Mouse (Mus musculus) liver, embryonic 12.5 days (tissue): ENCODE data around the gene Hnrnph1. TPM values are rescaled to one million over a fixed set of nuclear protein-coding genes. Genes with fewer than 3 reads are reported as not detected.
"Not testable (repeated sequence)": the region's sequence is repeated elsewhere in the genome, so short reads cannot be mapped to it uniquely, and the experiment has no call there.

Experiments used
- ATAC-seq: fragments of 200-750 bp; cut with Nextera tagmentation; 2 replicates; pipeline ENCODE4 v1.8.0; 2017; ENCODE audit warnings: moderate number of reproducible peaks, mild to moderate bottlenecking, moderate library complexity
- H3K27ac ChIP-seq: fragments of 300-500 bp; sonication (generic); 2 replicates; pipeline ENCODE4 v1.5.1; 2016; ENCODE audit warnings: mild to moderate bottlenecking
- H3K27me3 ChIP-seq: fragments of 300-500 bp; sonication (generic); replicated peaks from 2 replicates; pipeline ENCODE4 v1.6.1; 2016; ENCODE audit warnings: mild to moderate bottlenecking, moderate library complexity
- H3K36me3 ChIP-seq: fragments of 300-500 bp; sonication (generic); 2 replicates; pipeline ENCODE4 v1.6.1; 2016; ENCODE audit warnings: mild to moderate bottlenecking, moderate library complexity
- H3K4me1 ChIP-seq: fragments of 300-500 bp; sonication (generic); 2 replicates; pipeline ENCODE4 v1.6.1; 2016
- H3K4me2 ChIP-seq: fragments of 300-500 bp; sonication (generic); 2 replicates; pipeline ENCODE4 v1.6.1; 2016; ENCODE audit warnings: mild to moderate bottlenecking, moderate library complexity
- H3K4me3 ChIP-seq: fragments of 300-500 bp; sonication (generic); 2 replicates; pipeline ENCODE4 v1.5.1; 2016; ENCODE audit warnings: mild to moderate bottlenecking, moderate library complexity
- H3K9ac ChIP-seq: fragments of 300-500 bp; sonication (generic); 2 replicates; pipeline ENCODE4 v1.6.1; 2016; ENCODE audit warnings: mild to moderate bottlenecking, moderate library complexity
- H3K9me3 ChIP-seq: fragments of 300-500 bp; sonication (generic); replicated peaks from 2 replicates; pipeline ENCODE4 v1.6.1; 2016; ENCODE audit warnings: mild to moderate bottlenecking, moderate library complexity
- WGBS: fragments of 180-500 bp; shearing (Covaris S2); methylation state at CpG from one replicate; pipeline ENCODE4 v1.1.7; 2016; ENCODE audit not compliant: insufficient replicate concordance; 5-methylcytosine and 5-hydroxymethylcytosine counted together
- polyA plus RNA-seq: library from polyadenylated mRNA; unstranded; fragments of >200 nt; fragmentation: Nextera tagmentation; extraction: Ambion mirVana; gene quantifications from 2 replicates; pipeline ENCODE4 v1.2.1, GENCODE M21; 2016

The Hnrnph1 gene
- polyA plus RNA-seq, 1 experiment from 2014 or later: 160 TPM

DNA sequence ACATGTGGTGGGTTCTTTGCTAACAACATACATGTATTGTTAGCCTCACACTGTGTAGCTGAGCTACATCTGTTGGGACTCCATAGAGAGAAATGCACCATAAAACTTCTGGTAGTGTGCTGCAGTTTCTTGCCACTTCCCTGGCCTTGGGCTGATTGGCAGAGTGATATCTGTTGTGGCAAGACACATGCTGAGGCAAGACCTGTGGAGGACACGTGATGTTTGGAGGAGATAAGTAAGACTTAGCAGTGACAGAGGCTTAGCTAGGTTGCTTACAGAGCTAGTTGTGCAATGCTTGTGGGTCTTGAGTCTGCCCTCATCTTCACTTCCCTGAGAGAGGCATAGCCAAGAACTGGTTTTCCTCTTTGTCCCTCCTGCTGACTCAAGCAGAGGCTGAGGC, 21.4 kb upstream of the Hnrnph1 start:
- Histone ChIP-seq H3K4me3 (no peak overlapping the region), H3K36me3 (no peaks in the 10 kb centered on the region), H3K4me2 (no peak overlapping the region), H3K27me3 (peaks cover 29% of the 10 kb centered on the region), H3K9ac (no peak overlapping the region), H3K9me3 (no peaks in the 10 kb centered on the region), H3K4me1 (peaks cover 19% of the 10 kb centered on the region), H3K27ac (no peak overlapping the region)
- ATAC-seq: peak; percentile 25; the same call in 1 of the 2 replicates
- 14% methylated on average over 1 of the region's 1 CpGs for WGBS

DNA sequence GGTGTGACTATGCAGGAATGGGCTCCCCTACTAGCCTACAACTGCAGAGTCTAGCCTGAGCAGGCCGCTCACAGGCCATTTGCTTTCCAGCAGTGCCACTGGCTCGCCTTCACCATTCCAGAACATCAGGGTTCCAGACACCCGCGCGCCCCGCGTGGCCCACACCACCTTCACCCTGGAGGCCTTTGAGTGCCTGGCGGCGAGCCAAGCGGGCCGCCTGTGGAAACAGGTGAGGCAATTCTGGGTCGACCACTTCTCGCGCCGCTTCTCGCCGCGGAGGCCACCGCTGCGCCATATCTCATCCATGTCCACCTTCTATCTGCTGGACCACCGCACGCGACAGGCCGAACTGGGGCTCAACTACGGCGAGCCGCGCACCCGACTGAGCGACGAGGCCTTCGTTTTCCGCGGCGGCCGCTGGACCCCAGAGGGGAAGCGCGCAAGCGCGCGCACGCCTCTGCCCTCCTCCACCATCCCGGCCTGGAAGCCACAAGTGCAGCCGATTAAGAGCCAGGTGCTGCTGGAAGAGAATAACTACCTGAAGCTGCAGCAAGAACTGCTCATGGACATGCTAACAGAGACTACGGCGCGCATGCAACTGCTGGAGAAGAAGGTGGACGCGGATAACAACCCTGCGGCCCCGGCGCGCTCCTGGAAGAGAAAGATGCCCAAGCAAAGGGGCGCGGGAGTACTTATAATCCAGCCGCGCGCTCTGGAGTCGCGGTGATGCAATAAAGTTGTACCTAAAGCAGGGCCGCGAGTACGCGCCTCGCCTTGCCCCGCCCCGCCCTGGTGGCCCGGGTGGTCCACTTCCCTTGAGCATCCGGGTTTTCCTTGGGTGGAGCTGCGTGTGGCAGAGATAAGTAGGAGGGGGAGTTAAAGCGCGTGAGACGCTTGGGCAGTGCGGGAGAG, 17.6 kb upstream of the Hnrnph1 start:
- 4% methylated on average over 74 of the region's 74 CpGs for WGBS
- Histone ChIP-seq H3K36me3 (no peaks in the 10 kb centered on the region), H3K4me2 (peak overlapping the region; percentile 91), H3K9ac (peak overlapping the region; percentile 66), H3K27ac (no peak overlapping the region; the same call in 1 of the 2 replicates), H3K9me3 (no peaks in the 10 kb centered on the region), H3K4me1 (peaks cover 19% of the 10 kb centered on the region), H3K27me3 (peaks cover 35% of the 10 kb centered on the region), H3K4me3 (peak overlapping the region; percentile 62)
- ATAC-seq: peak; percentile 50; the same call in 1 of the 2 replicates

DNA sequence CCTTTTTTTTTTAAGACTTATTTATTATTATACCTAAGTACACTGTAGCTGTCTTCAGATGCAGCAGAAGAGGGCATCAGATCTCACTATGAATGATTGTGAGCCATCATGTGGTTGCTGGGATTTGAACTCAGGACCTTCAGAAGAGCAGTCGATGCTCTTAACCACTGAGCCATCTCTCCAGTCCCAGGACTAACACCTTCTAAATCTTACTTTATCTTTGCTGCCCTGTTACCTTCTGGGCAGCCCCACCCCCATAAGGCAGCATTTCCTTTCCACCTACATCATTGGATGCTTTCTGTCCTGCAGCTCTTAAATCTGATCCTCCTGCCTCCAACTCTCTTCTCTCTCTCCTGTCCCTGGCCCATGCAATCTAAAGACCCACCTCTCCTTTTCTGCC, 15.5 kb upstream of the Hnrnph1 start:
- not testable (repeated sequence) for H3K4me3 ChIP-seq, H3K9ac ChIP-seq, H3K27ac ChIP-seq, H3K36me3 ChIP-seq, ATAC-seq, H3K4me2 ChIP-seq, H3K9me3 ChIP-seq
- H3K4me1 ChIP-seq: peaks cover 16% of the 10 kb centered on the region
- WGBS: 53% methylated on average over 1 of the region's 1 CpGs
- peaks cover 35% of the 10 kb centered on the region for H3K27me3 ChIP-seq

DNA sequence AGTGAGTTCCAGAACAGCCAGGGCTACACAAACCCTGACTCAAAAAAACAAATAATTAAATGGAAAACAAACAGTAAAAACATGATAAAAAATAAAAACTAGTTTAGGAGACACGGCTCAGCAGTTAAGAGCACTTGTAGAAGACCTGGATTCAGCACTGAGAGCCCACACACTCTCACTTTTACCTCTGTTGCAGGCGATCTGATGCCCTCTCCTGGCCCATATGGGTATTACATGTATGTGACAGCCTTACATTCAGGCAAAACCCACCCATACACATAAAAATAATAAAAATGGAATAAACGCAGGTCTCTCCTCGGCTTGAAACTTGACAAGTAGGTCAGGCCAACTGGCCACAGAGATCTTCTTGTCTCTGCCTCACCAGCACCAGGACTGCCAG, 12.2 kb upstream of the Hnrnph1 start:
- H3K36me3 ChIP-seq: no peaks in the 10 kb centered on the region
- H3K4me3 ChIP-seq: no peak overlapping the region
- peaks cover 17% of the 10 kb centered on the region for H3K27me3 ChIP-seq
- no peak overlapping the region for H3K9ac ChIP-seq
- no peaks in the 10 kb centered on the region for H3K9me3 ChIP-seq
- peak; percentile 55; the same call in 1 of the 2 replicates for ATAC-seq
- H3K27ac ChIP-seq: no peak overlapping the region
- no peak overlapping the region for H3K4me2 ChIP-seq
- 10% methylated on average over 4 of the region's 4 CpGs for WGBS
- H3K4me1 ChIP-seq: peaks cover 7% of the 10 kb centered on the region

DNA sequence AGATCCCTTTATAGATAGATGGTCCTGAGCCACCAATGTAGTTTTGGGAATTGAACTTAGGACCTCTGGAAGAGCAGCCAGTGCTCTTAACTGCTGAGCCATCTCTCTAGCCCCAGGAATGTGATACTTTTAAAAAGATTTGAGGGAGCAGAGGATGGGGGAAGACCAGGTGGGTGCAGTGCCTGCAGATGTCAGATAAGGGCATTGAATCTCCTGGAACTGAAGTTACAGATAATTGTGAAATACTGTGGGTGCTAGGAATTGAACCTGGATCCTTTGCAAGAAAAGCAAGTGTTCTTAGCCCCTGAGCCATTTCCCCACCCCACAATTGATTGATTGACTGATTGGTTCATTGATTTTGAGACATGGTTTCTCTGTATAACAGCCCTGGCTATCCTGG, 11.5 kb upstream of the Hnrnph1 start:
- no peaks in the 10 kb centered on the region for H3K36me3 ChIP-seq
- no peak overlapping the region for H3K4me3 ChIP-seq
- H3K9me3 ChIP-seq: no peaks in the 10 kb centered on the region
- H3K4me2 ChIP-seq: no peak overlapping the region
- H3K4me1 ChIP-seq: peaks cover 3% of the 10 kb centered on the region; the same call in 1 of the 2 replicates
- H3K27ac ChIP-seq: no peak overlapping the region
- no peak overlapping the region for H3K9ac ChIP-seq
- peaks cover 12% of the 10 kb centered on the region for H3K27me3 ChIP-seq
- no peak for ATAC-seq

DNA sequence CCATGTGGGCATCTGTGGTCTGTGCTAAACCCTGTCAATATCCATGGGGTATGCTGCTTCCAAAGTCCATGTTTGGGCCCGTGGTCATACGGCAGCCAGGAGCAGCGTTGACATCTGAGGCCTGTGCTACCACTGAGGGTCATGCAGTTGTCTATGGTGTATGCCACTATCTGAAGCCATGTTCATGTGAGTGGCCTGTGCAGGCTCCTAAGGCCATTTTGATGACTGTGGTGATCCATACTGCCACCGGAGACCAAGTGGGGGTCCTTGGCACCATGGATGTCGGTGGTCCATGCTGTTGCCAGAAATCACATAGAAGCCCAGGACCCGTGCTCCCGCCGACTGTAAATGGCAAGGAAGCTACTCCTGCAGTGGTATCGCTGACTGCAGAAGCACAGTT, 9.3 kb upstream of the Hnrnph1 start:
- WGBS: 87% methylated on average over 9 of the region's 9 CpGs
- H3K9me3 ChIP-seq: no peaks in the 10 kb centered on the region
- no peak for ATAC-seq
- H3K36me3 ChIP-seq: no peaks in the 10 kb centered on the region
- H3K27me3 ChIP-seq: peaks cover 5% of the 10 kb centered on the region
- H3K27ac ChIP-seq: no peak overlapping the region
- H3K4me1 ChIP-seq: peaks cover 20% of the 10 kb centered on the region; the same call in 1 of the 2 replicates
- H3K9ac ChIP-seq: no peak overlapping the region
- H3K4me3 ChIP-seq: no peak overlapping the region
- H3K4me2 ChIP-seq: no peak overlapping the region

DNA sequence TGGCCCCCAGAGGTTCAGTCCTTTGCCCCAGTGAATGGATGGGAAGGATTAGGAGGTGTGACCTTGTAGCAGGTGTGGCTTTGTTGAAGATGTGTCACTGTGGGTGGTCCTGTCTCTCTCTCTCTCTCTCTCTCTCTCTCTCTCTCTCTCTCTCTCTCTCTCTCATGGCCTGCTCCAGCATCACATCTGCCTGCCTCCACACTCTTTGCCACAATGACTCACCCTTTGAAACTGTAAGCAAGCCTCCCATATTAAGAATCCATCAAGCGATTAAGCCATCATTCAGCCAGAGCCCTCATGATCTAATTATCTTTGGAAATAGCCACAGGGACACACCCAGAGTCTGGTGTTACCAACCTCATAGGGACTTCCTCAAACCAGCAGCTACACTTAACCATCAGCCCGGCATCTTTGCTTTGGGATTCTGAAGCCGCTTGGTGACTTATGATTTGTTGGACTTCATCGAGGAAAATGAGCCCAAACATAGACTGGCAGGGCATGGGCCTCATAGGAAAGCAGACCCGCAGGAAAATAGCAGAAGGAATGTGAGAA, 7.4 kb upstream of the Hnrnph1 start:
- Histone ChIP-seq H3K4me1 (peaks cover 20% of the 10 kb centered on the region; the same call in 1 of the 2 replicates), H3K27me3 (peaks cover 5% of the 10 kb centered on the region; the same call in 1 of the 2 replicates), H3K4me2 (no peak overlapping the region), H3K27ac (no peak overlapping the region), H3K9me3 (no peaks in the 10 kb centered on the region), H3K4me3 (no peak overlapping the region), H3K9ac (no peak overlapping the region), H3K36me3 (no peaks in the 10 kb centered on the region)
- 67% methylated on average over 5 of the region's 5 CpGs for WGBS
- no peak for ATAC-seq

DNA sequence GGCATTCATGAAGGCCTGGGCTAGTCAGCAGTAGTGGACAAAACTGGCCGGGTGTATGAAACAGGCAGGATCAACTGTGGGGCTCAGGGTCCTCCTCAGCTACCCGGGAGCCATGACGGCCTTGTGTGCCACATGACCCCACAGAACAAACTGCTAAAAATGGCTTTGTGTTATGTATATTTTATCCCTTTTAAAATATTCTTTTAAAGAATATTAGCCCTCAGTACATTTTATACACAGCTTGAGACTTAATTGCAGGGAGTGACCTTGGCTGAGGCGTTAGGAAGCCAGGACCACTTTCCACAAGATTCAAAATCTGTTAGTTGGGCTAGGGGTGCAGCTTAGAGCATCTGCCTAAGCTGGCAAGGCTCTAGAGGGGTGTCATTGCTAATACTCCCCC, 5.8 kb upstream of the Hnrnph1 start:
- peak overlapping the region; percentile 49; the same call in 1 of the 2 replicates for H3K4me3 ChIP-seq
- peak overlapping the region; percentile 20; the same call in 1 of the 2 replicates for H3K27ac ChIP-seq

DNA sequence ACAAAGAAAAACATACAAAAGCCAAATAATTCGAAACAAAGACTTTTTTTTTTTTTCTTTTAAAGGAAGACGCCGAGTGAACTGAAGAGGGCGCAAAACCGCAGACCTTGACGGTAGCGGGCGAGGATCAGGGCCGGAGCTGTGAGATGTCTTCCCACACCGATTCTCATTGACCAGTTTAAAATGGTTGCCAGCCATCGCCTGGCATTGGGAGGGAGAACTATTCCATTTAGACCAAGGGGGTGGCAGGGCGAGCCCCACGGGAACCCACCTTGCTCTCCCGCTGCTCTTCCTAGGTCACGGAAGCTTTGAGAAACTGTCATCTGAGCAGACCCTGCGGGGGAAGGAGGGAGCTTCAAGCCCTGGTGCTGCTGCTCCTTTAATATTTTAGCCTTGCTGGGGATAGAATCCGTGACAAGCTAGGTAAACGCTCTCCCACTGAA, 5.4 kb upstream of the Hnrnph1 start:
- H3K9me3 ChIP-seq: no peaks in the 10 kb centered on the region
- 0 out of 2 replicates have a peak, but pooled peaks have one; percentile 50 for ATAC-seq
- no peaks in the 10 kb centered on the region for H3K36me3 ChIP-seq
- H3K9ac ChIP-seq: peak overlapping the region; percentile 69
- 2% methylated on average over 18 of the region's 18 CpGs for WGBS
- peak overlapping the region; percentile 49 for H3K4me3 ChIP-seq
- peak overlapping the region; percentile 71 for H3K4me2 ChIP-seq
- H3K27me3 ChIP-seq: peaks cover 5% of the 10 kb centered on the region; the same call in 1 of the 2 replicates
- peaks cover 24% of the 10 kb centered on the region for H3K4me1 ChIP-seq
- 0 out of 2 replicates have a peak overlapping the region, but pooled peaks have one; percentile 27 for H3K27ac ChIP-seq

More for the DNA sequence above, 5.8 kb upstream of the Hnrnph1 start:
- peak overlapping the region; percentile 69; the same call in 1 of the 2 replicates for H3K9ac ChIP-seq
- H3K27me3 ChIP-seq: peaks cover 5% of the 10 kb centered on the region; the same call in 1 of the 2 replicates
- H3K36me3 ChIP-seq: no peaks in the 10 kb centered on the region
- no peaks in the 10 kb centered on the region for H3K9me3 ChIP-seq
- 0 out of 2 replicates have a peak, but pooled peaks have one; percentile 24 for ATAC-seq
- peaks cover 19% of the 10 kb centered on the region for H3K4me1 ChIP-seq
- H3K4me2 ChIP-seq: peak overlapping the region; percentile 71
- WGBS: 68% methylated on average over 4 of the region's 4 CpGs

DNA sequence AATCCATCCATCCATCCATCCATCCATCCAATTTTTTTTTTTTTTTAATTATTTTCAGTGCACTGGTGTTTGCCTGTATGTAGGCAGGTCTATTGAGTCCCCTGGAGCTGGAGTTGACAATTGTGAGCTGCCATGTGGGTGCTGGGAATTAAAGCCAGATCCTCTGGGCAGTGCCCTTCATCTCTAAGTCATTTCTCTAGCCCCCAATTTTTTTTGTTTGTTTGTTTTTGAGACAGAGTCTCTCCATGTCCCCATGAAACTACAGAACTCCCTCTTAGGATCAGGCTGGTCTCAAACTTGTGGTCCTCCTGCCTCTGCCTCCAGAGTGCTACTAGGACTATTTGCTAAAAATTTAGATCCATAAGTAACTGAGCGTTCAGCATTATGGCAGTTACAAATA, 4.9 kb upstream of the Hnrnph1 start:
- Histone ChIP-seq H3K27ac (no peak overlapping the region), H3K4me2 (peak overlapping the region; percentile 71), H3K27me3 (peaks cover 2% of the 10 kb centered on the region; the same call in 1 of the 2 replicates), H3K9ac (peak overlapping the region; percentile 69; the same call in 1 of the 2 replicates), H3K4me3 (peak overlapping the region; percentile 49), H3K9me3 (no peaks in the 10 kb centered on the region), H3K36me3 (no peaks in the 10 kb centered on the region), H3K4me1 (peaks cover 27% of the 10 kb centered on the region)
- no peak for ATAC-seq
- 89% methylated on average over 1 of the region's 1 CpGs for WGBS

DNA sequence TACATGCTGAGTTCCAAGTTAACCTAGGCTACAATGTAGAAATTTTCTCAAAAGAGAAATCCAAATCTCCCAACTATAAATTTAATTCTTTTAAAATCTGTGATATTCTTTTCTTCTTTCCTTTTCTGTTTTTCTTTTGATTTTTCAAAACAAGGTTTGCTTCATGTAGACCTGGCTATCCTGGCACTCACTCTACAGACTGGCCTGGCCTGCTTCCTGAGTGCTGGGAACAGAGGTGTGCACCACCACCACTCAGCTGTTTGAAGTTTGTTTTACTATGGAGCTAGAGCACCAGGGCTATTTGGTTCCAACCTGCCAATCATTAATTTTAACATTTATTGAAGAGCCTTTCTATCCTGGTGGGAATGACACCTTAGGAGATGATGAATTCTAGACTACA, 3.7 kb upstream of the Hnrnph1 start:
- H3K27ac ChIP-seq: no peak overlapping the region
- H3K4me1 ChIP-seq: peaks cover 27% of the 10 kb centered on the region
- no peak overlapping the region for H3K9ac ChIP-seq
- no peak overlapping the region for H3K4me3 ChIP-seq
- H3K27me3 ChIP-seq: no peaks in the 10 kb centered on the region
- H3K36me3 ChIP-seq: no peaks in the 10 kb centered on the region
- no peak overlapping the region for H3K4me2 ChIP-seq
- H3K9me3 ChIP-seq: no peaks in the 10 kb centered on the region
- no peak for ATAC-seq

DNA sequence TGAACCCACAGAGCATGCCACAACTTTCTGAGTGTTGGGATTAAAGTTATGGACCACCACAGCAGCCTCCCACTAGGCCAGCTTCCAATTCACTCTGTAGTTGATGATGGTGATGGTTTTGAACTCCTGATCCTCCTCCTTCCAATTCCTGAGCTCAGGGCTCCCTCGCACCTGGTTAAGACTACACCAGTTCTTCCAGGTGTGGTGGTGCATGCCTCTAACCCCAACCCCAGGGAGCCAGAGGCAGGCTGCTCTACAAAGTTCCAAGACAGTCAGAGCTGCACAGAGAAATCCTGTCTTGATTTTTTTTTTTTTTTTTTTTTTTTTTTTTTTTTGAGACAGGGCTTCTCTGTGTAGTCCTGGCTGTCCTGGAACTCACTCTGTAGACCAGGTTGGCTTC, 3.2 kb upstream of the Hnrnph1 start:
- no peak overlapping the region for H3K4me3 ChIP-seq
- H3K36me3 ChIP-seq: peaks cover 1% of the 10 kb centered on the region; the same call in 1 of the 2 replicates
- H3K27me3 ChIP-seq: no peaks in the 10 kb centered on the region
- no peak overlapping the region for H3K27ac ChIP-seq
- H3K9ac ChIP-seq: no peak overlapping the region
- no peak overlapping the region for H3K4me2 ChIP-seq
- WGBS: 86% methylated on average over 1 of the region's 1 CpGs
- peaks cover 27% of the 10 kb centered on the region for H3K4me1 ChIP-seq
- no peaks in the 10 kb centered on the region for H3K9me3 ChIP-seq
- no peak for ATAC-seq
